Mouse (Mus musculus) kidney, postnatal 10 days (tissue): ENCODE data around the gene Dock2.

Experiments used
- DNase-seq: peaks from one replicate; pipeline ENCODE4 v3.0.0; 2021; ENCODE audit warnings: mixed read lengths

Gene Dock2

DNA sequence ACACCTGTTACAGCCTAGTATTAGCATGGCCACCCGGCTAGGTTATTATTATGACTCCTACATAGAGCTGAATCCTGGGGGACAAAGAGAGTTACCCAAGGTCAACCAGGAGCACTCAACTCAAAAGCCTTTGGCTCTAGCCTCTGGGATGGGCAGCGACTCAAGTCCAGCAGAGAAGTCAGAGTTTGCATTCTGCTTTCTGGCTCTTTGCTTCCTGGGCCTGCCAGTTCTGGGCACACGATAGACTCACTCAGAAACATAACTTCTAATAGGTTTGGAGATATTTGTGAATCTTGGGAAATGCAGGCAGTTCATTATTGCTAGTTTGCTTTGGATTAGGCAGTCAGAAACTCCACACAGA is 367.1 kb downstream of the Dock2 start:
- no peak for DNase-seq

DNA sequence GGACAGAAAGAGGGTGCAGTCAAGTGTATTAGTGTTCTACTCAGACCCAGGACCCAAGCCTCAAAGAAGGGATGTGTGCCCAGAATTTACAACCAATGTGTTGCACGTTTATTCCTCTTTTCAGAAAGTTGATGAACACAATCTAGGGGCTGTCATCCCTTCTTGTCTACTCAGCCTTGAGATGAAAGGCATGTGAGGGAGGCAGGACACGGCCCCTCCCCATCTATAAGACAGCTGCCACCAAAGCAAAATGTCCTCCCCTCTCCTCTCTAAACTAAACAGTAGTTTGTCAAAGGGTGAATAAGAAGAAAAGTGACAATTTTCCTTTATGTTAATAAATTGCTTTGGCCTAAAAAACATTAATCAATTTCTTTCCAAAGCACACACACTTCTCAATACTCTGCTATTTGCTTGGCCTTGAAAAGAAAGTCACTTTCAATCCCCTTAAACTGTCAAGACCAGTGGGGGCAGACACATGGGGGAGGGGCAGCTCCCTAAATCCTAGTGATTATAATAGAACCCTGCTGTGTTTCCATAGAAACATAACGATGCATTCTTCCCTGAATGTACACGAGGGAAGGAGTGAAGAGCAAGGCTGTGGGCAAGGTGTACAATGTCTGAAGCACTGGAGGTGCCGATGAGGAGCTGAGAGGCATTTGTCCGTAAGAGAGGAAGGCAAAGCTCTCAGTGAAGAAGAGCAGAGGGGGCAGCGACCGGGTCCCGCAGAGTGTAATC is 367.6 kb downstream of the Dock2 start:
- DNase-seq, result no peak

- no peak for DNase-seq
Measured at GRCm38 (mm10) chr11:34406850-34407249, 376.8 kb downstream of the Dock2 start.

DNA sequence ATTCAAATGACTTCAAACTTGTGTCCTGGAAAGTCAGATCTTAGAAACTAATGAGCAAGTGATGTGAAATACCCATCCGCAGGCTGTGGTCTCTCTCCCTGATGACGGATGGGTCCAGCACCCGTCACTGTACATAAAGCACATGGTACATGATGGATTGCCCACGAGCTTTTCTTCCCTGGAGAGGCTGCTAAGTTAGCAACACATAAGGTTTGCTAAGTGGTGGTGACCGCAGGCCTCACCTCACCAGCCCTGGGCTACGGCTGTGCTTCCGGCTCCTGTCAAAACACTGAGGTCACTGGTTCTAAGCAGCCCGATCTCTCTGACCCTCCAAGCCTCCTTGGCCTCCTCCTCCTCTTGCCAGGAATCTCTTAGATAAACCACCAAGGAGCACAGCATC is 377.4 kb downstream of the Dock2 start:
- DNase-seq, result no peak

GRCm38 (mm10) chr11:34405311-34405710 is 378.4 kb downstream of the Dock2 start:
- no peak for DNase-seq

DNA sequence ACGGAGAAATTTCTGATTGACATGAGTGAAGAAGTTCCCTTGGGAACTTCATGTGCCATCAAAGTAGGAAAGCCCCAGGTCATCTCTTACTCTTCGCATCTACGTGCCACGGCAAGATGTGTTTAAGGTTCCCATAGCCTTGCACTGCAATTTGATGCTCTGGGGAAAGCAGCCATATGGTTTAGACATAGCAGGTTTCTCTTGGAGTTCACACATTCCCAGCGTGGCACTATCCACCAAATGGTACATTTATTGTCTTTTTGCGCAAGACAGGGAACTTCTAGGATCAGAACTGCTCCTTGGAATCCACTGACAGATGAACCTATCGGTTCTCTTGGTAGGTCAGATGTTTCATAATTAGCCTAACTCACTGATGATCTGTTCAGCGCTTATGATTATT is 382.3 kb downstream of the Dock2 start:
- DNase-seq, result no peak

GRCm38 (mm10) chr11:34398555-34398954 is 385.1 kb downstream of the Dock2 start:
- peak; percentile 8 for DNase-seq

DNA sequence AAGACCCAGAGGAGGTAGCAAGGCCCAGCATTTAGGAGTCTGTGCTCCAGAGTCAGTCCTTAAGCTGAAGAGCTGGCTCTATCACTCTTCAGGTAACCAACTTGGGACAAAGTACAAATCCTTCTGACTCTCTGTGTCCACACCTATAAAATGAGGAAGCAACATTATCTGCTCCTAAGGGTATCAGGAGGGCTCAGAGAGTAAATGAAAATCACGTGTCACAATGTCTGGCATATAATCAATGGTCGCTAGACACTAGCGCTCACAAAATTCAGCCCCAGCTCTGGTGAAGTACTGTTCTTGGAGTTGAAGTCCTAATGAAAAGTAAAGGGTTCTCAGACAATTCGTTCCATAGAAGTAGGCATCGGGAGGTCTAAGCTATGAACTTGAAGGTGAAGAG is 386.0 kb downstream of the Dock2 start:
- DNase-seq, result no peak

DNA sequence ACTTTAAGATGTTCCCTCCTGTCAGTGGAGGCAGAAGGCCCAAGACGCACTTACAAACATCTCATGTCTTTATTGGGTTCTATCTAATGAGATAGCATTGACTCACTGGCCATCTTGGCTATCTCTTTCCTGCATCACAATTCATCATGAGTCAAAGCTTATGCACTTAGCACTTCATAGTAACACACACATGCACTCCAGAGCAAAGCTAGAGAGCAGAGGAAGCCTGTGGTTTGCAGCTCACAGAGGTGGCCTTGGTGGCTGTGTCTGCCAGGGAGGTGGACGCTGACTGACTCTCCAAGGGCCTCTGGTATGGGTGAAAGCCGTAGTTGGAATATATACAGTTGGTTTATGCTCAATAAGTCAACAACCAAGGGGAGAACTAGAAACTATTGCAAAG is 387.9 kb downstream of the Dock2 start:
- DNase-seq, result no peak

GRCm38 (mm10) chr11:34392105-34392504 is 391.6 kb downstream of the Dock2 start:
- no peak for DNase-seq

- no peak for DNase-seq
Measured at GRCm38 (mm10) chr11:34389261-34390116, 394.2 kb downstream of the Dock2 start.

GRCm38 (mm10) chr11:34385001-34385688 is 398.5 kb downstream of the Dock2 start:
- DNase-seq, result no peak

- DNase-seq, result no peak
Measured at GRCm38 (mm10) chr11:34384178-34384577, 399.5 kb downstream of the Dock2 start.

GRCm38 (mm10) chr11:34383501-34383900 is 400.2 kb downstream of the Dock2 start:
- no peak for DNase-seq

DNA sequence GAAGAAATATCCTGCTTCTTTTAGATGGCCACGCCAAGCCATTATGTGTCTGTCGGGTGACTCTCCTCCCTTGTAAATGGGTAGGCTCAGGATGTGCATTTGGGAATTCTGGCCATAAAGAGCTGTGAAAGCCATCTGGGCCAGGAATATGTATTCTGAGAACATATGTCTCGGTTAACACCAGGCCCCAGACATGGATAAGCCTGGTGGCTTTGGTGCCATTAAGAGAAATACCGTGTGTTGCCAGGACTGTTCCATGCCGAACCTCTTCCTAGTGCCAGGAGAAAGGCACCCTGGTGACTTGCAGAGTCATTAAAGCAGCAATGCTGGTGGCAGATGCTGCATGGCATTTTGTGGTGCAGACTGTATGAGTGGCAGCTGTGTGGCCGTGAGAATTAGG is 406.0 kb downstream of the Dock2 start:
- DNase-seq, result no peak

DNA sequence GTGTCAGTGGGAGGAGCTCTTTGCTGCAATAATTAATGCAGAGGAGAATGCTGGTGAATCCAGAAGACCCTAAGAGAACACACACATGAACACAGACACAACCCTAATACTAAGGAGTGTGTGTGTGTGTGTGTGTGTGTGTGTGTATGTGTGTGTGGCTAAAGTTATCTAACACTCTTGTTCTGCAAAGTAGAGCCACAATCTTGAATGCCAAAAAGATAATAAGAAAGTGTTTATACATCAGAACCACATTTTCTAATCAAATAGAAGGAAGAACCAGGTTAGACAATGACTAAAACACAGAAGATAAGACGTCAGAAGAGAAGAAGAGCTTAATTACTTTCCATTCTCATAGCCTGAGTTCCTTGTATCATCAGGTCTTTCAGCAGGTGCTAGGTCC is 408.1 kb downstream of the Dock2 start:
- DNase-seq, result no peak

DNA sequence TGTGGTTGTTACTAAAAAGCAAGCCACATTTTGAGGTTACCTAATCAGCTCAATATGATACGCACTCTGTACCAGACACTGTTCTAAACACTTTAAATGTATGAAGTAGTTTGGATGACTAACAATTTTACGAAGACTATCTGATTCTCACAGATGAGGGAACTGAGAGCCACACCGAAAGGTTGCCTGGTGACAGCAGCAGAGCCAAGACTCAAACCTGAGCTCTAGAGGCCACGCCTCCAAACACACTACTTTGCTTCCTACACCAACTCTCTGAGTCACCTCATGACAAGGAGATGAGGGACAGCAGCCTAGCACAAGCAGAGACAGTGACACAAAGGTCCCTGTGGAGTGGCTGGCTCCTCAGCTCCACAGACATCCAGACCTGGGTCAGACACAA is 411.5 kb downstream of the Dock2 start:
- DNase-seq, result no peak

DNA sequence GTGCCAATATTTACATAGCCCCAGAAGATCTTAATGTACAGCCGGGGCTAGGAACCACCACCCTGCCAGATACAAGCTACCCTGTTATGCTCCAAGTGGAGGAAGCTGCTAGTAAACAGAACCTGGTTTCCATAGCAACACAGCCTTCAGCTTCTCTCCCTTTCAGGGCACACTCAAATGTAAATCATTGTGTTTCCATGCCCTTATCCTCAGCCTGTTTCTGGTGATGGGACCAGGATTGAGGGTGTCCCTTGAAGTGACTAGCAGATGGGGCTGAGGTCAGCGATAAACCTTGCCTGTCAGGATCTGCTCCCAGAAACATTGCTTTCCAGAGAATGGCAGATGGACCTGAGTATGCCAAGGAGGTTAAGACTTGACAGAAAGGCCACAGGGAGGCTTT is 427.6 kb downstream of the Dock2 start:
- no peak for DNase-seq

- DNase-seq, result peak; percentile 74
Measured at GRCm38 (mm10) chr11:34355406-34355805, 428.3 kb downstream of the Dock2 start.

GRCm38 (mm10) chr11:34349453-34350056 is 434.1 kb downstream of the Dock2 start:
- DNase-seq, result no peak

DNA sequence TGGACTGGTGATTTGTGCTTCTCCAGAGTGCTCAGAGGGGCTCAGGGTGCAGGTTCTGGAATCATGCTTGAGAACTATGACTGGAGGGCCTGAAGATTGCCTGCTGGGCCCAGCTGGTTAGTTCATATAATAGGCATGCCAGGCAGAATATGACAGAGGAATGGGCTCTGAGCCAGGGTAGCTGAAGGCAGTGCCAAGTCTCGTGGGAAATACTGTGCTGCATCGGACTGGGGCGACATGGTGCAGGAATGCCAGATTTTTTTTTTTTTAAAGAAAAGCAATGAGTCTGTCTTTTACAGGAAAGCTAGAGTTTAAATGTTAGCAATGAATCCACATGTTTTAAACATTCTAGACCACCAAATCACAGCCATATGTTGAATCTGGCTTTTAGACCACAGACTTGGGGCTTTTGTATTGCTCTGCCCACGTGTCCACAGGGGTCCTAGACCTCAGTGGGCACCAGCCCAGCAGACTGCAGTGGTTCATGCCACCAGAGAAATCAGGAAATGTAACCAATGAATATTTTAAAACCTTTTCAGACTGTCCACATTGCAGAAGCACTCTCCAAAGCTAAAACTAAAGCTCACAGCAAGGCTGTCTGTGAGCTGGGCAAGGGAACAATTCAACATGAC is 435.3 kb downstream of the Dock2 start:
- peak; percentile 67 for DNase-seq

- no peak for DNase-seq
Measured at GRCm38 (mm10) chr11:34344310-34344709, 439.4 kb downstream of the Dock2 start.
